In the genomic region with DNA sequence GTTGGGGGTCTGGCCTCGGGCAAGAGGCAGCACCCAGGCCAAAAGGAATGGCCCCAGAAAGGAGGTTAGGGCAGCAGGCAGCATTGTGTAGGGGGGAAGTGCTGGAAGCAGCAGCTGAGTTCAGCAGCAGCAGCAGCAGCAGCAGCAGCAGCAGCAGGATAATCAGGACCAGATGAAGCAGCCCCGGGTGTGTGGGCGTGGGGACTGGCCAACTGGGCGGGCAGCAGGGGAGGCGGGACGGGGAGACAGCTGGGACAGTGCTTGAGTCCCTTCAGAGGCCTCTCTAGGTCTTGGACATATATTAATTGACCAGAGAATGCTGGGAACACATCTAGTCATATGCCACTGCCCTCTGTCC, we compare ENCODE assay signal across 8 mouse cellular contexts. TPM values are rescaled to one million over a fixed set of nuclear protein-coding genes. Genes with fewer than 3 reads are reported as not detected.
A peak's percentile ranks its signal among the peaks of the same experiment; 100 is the strongest.
DNase-seq lines count a peak whose midpoint lies in the region; ATAC-seq and TF ChIP-seq lines count a peak whose summit lies in the region.

No protein-coding gene starts in this region.

- peak overlapping the region; percentile 72; the same call in 1 of the 2 replicates for H3K9ac ChIP-seq in ES-E14 (ENCODE audit: insufficient read depth, low read depth, low read length, poor library complexity, severe bottlenecking)
- H3K9ac ChIP-seq in heart, embryonic 13.5 days, result peak overlapping the region; percentile 83
- peak overlapping the region; percentile 66 for H3K9ac ChIP-seq in kidney, embryonic 16.5 days (replicated peaks; ENCODE audit: low read length)

- H3K27ac ChIP-seq in ES-E14 (ENCODE audit: insufficient read depth, low read depth, low read length, poor library complexity, severe bottlenecking), result peak overlapping the region; percentile 57; the same call in 1 of the 2 replicates
- H3K27ac ChIP-seq in heart, embryonic 13.5 days (replicated peaks), result peak overlapping the region; percentile 95
- H3K27ac ChIP-seq in kidney, embryonic 16.5 days (ENCODE audit: low read length), result peak overlapping the region; percentile 96

- peaks cover 4 to 53% of the 10 kb centered on the region in 2 experiments; a peak in 3 of 4 replicates for H3K4me1 ChIP-seq in ES-E14 (ENCODE audit: control insufficient read depth in 2 of 2, insufficient read depth in 2 of 2, low read length in 2 of 2, poor library complexity in 1 of 2)
- H3K4me1 ChIP-seq in heart, embryonic 13.5 days, result peaks cover 62% of the 10 kb centered on the region
- peaks cover 56% of the 10 kb centered on the region for H3K4me1 ChIP-seq in kidney, embryonic 16.5 days (ENCODE audit: insufficient read depth, low read length)

- DNase-seq in ES-E14 (ENCODE audit: low read depth, low spot score), result no peak
- DNase-seq in embryo, embryonic 10.5 days (ENCODE audit: low spot score), result peak; percentile 77
- peak; percentile 54 for DNase-seq in lung, postnatal 36 days
- no peak for DNase-seq in frontal cortex, postnatal 10 days (ENCODE audit: low spot score in 2 of 2)
- DNase-seq in thymus, postnatal 25 days, result no peak
- no peak for DNase-seq in right cerebral cortex, postnatal 4 days

- H3K4me3 ChIP-seq in ES-E14 (ENCODE audit: insufficient read depth in 1 of 2, low read depth in 1 of 2, low read length in 2 of 2, poor library complexity in 1 of 2, severe bottlenecking in 1 of 2), result peak overlapping the region; percentile 63 to 70; a peak in 1 of 4 replicates
- peak overlapping the region; percentile 51 for H3K4me3 ChIP-seq in heart, embryonic 13.5 days
- peak overlapping the region; percentile 46 for H3K4me3 ChIP-seq in kidney, embryonic 16.5 days (ENCODE audit: low read length)

- H3K27me3 ChIP-seq in heart, embryonic 13.5 days (replicated peaks), result peaks cover 15% of the 10 kb centered on the region; the same call in 1 of the 2 replicates
- no peaks in the 10 kb centered on the region; the same call in 1 of the 2 replicates for H3K27me3 ChIP-seq in kidney, embryonic 16.5 days (ENCODE audit: insufficient read depth, low read length)

- in situ Hi-C loops in ES-E14 (cut with MboI; ENCODE audit: low sequenced_read_pairs in 2 of 2, unreplicated experiment in 2 of 2), result no loop called here

- no peaks in the 10 kb centered on the region for H3K9me3 ChIP-seq in ES-E14 (ENCODE audit: control insufficient read depth, insufficient read depth, low read depth, low read length)
- no peaks in the 10 kb centered on the region for H3K9me3 ChIP-seq in heart, embryonic 13.5 days
- no peaks in the 10 kb centered on the region for H3K9me3 ChIP-seq in kidney, embryonic 16.5 days (ENCODE audit: low read length)

- no peak; the same call in 1 of the 2 replicates for ATAC-seq in heart, embryonic 13.5 days (ENCODE audit: extremely low read depth, insufficient number of reproducible peaks, low FRiP score, low TSS enrichment)
- peak; percentile 82 for ATAC-seq in kidney, embryonic 16.5 days (ENCODE audit: low FRiP score, low TSS enrichment)

- peaks cover 9% of the 10 kb centered on the region for H3K36me3 ChIP-seq in ES-E14 (ENCODE audit: control insufficient read depth, insufficient read depth, low read length, poor library complexity, severe bottlenecking)
- peaks cover 19% of the 10 kb centered on the region for H3K36me3 ChIP-seq in heart, embryonic 13.5 days
- H3K36me3 ChIP-seq in kidney, embryonic 16.5 days (ENCODE audit: insufficient read depth, low read length), result peaks cover 9% of the 10 kb centered on the region

- WGBS in heart, embryonic 13.5 days, result 3% methylated on average over 6 of the region's 6 CpGs
- WGBS in kidney, embryonic 16.5 days, result 3% methylated on average over 6 of the region's 6 CpGs

- H3K4me2 ChIP-seq in heart, embryonic 13.5 days, result peak overlapping the region; percentile 67
- peak overlapping the region; percentile 58 for H3K4me2 ChIP-seq in kidney, embryonic 16.5 days (replicated peaks; ENCODE audit: low read depth, low read length)

TF ChIP-seq in ES-E14, 5 proteins besides CTCF, POLR2A, EP300 and RAD21:
- no peak for TF ChIP-seq CHD2 (IDR thresholded peaks at IDR 0.05; ENCODE audit: low read depth, low read length)
- TF ChIP-seq HCFC1 (IDR thresholded peaks at IDR 0.05; ENCODE audit: borderline replicate concordance, insufficient read depth, low read length), result no peak
- no peak for TF ChIP-seq ZC3H11A (IDR thresholded peaks at IDR 0.05; ENCODE audit: borderline replicate concordance, low read depth, low read length)
- no peak for TF ChIP-seq ZNF384 (IDR thresholded peaks at IDR 0.05; ENCODE audit: low read depth, low read length)
- no peak for TF ChIP-seq MAFK (IDR thresholded peaks at IDR 0.05; ENCODE audit: insufficient read depth, low read depth, low read length)

RNA-seq across cellular contexts. Expression of a gene that starts 2.4 kb away (rescaled TPM):
- total RNA-seq in ES-E14 (2012; rRNA removed), result 134 and 157 TPM in 2 replicates
- polyA plus RNA-seq in heart, embryonic 13.5 days (2015; fragmentation: Nextera tagmentation; extraction: Ambion mirVana), result 113 and 114 TPM in 2 replicates
- 150 and 156 TPM in 2 replicates for polyA plus RNA-seq in kidney, embryonic 16.5 days (2015; fragmentation: Nextera tagmentation; extraction: Ambion mirVana)

RNA-seq across cellular contexts. Expression of a gene that starts 10.4 kb away (rescaled TPM):
- total RNA-seq in ES-E14 (2012; rRNA removed), result 7.8 and 12.9 TPM in 2 replicates
- 16.4 and 18.4 TPM in 2 replicates for polyA plus RNA-seq in heart, embryonic 13.5 days (2015; fragmentation: Nextera tagmentation; extraction: Ambion mirVana)
- 25.2 and 28.6 TPM in 2 replicates for polyA plus RNA-seq in kidney, embryonic 16.5 days (2015; fragmentation: Nextera tagmentation; extraction: Ambion mirVana)

RNA-seq across cellular contexts. Expression of a gene that starts 17.6 kb away (rescaled TPM):
- total RNA-seq in ES-E14 (2012; rRNA removed), result 1.1 and 2.2 TPM in 2 replicates
- 0.12 and 0.23 TPM in 2 replicates for polyA plus RNA-seq in heart, embryonic 13.5 days (2015; fragmentation: Nextera tagmentation; extraction: Ambion mirVana)
- 0.09 and 0.13 TPM in 2 replicates for polyA plus RNA-seq in kidney, embryonic 16.5 days (2015; fragmentation: Nextera tagmentation; extraction: Ambion mirVana)

RNA-seq across cellular contexts. Expression of a gene that starts 17.7 kb away (rescaled TPM):
- total RNA-seq in ES-E14 (2012; rRNA removed), result 12.7 and 23.0 TPM in 2 replicates
- polyA plus RNA-seq in heart, embryonic 13.5 days (2015; fragmentation: Nextera tagmentation; extraction: Ambion mirVana), result 21.8 and 24.2 TPM in 2 replicates
- 39.5 and 51.8 TPM in 2 replicates for polyA plus RNA-seq in kidney, embryonic 16.5 days (2015; fragmentation: Nextera tagmentation; extraction: Ambion mirVana)

RNA-seq across cellular contexts. Expression of a gene that starts 17.8 kb away (rescaled TPM):
- 7.8 and 13.6 TPM in 2 replicates for total RNA-seq in ES-E14 (2012; rRNA removed)
- polyA plus RNA-seq in heart, embryonic 13.5 days (2015; fragmentation: Nextera tagmentation; extraction: Ambion mirVana), result 5.5 TPM in 2 replicates
- 18.4 and 20.9 TPM in 2 replicates for polyA plus RNA-seq in kidney, embryonic 16.5 days (2015; fragmentation: Nextera tagmentation; extraction: Ambion mirVana)

Comparison
In these comparisons a context has a peak if more than half of its experiments do, and no peak if none do; other contexts are left out.
1. DNase-seq: peak in embryo, embryonic 10.5 days (single experiment) and lung, postnatal 36 days (single experiment); none in ES-E14 (single experiment), frontal cortex, postnatal 10 days (0 of 2), thymus, postnatal 25 days (single experiment) and right cerebral cortex, postnatal 4 days (single experiment).
2. Peak in every context shown above with its lines, with median percentiles within 50 percentile points of each other: H3K27ac ChIP-seq, H3K4me3 ChIP-seq and H3K9ac ChIP-seq.